Mouse (Mus musculus) mature B cell (primary cell): ENCODE data around the gene Kcmf1.
"Not testable (repeated sequence)": the region's sequence is repeated elsewhere in the genome, so short reads cannot be mapped to it uniquely, and the experiment has no call there.

Experiments used
- in situ Hi-C: fragments of 300-500 bp; cut with MboI; formaldehyde crosslinking; loops from 2 replicates; pipeline ENCODE4 v1.14.3; 2019

Kcmf1 gene

GRCm38 (mm10) chr6:72840867-72841780 is 58.7 kb downstream of the Kcmf1 start:
- in situ Hi-C loops: no loop called here

GRCm38 (mm10) chr6:72837756-72838155 is 62.0 kb downstream of the Kcmf1 start:
- in situ Hi-C loops: no loop called here

- in situ Hi-C loops: no loop called here
Measured at GRCm38 (mm10) chr6:72834518-72834917, 65.3 kb downstream of the Kcmf1 start.

GRCm38 (mm10) chr6:72831858-72832257 is 67.9 kb downstream of the Kcmf1 start:
- in situ Hi-C loops: no loop called here

GRCm38 (mm10) chr6:72831276-72831675 is 68.5 kb downstream of the Kcmf1 start:
- in situ Hi-C loops: no loop called here

GRCm38 (mm10) chr6:72828857-72829256 is 70.9 kb downstream of the Kcmf1 start:
- in situ Hi-C loops: no loop called here

GRCm38 (mm10) chr6:72828037-72828436 is 71.7 kb downstream of the Kcmf1 start:
- in situ Hi-C loops: not testable (repeated sequence)

GRCm38 (mm10) chr6:72825762-72826161 is 74.0 kb downstream of the Kcmf1 start:
- in situ Hi-C loops: no loop called here

- in situ Hi-C loops: no loop called here
Measured at GRCm38 (mm10) chr6:72824971-72825737, 74.6 kb downstream of the Kcmf1 start.

- in situ Hi-C loops: no loop called here
Measured at GRCm38 (mm10) chr6:72813456-72813855, 86.3 kb downstream of the Kcmf1 start.

- in situ Hi-C loops: no loop called here
Measured at GRCm38 (mm10) chr6:72810248-72810647, 89.5 kb downstream of the Kcmf1 start.

- in situ Hi-C loops: no loop called here
Measured at GRCm38 (mm10) chr6:72809522-72810149, 90.1 kb downstream of the Kcmf1 start.

GRCm38 (mm10) chr6:72808342-72808741 is 91.4 kb downstream of the Kcmf1 start:
- in situ Hi-C loops: no loop called here

- in situ Hi-C loops: no loop called here
Measured at GRCm38 (mm10) chr6:72803669-72804068, 96.1 kb downstream of the Kcmf1 start.

- in situ Hi-C loops: no loop called here
Measured at GRCm38 (mm10) chr6:72802119-72802518, 97.7 kb downstream of the Kcmf1 start.

GRCm38 (mm10) chr6:72800641-72801040 is 99.1 kb downstream of the Kcmf1 start:
- in situ Hi-C loops: no loop called here

GRCm38 (mm10) chr6:72797763-72798162 is 102.0 kb downstream of the Kcmf1 start:
- in situ Hi-C loops: no loop called here

- in situ Hi-C loops: no loop called here
Measured at GRCm38 (mm10) chr6:72795444-72795843, 104.3 kb downstream of the Kcmf1 start.

GRCm38 (mm10) chr6:72794870-72795269 is 104.9 kb downstream of the Kcmf1 start:
- in situ Hi-C loops: no loop called here

GRCm38 (mm10) chr6:72792641-72793040 is 107.1 kb downstream of the Kcmf1 start:
- in situ Hi-C loops: no loop called here
